Mouse (Mus musculus) lung, postnatal 0 days (tissue): ENCODE measurements at regions not wholly inside any gene's neighbourhood (a gene's known extent, or its start where the extent isn't known, plus 50 kb on each side); places are given as distances from the start of the nearest gene placed in this dataset.

ENCODE experiments used
- ATAC-seq: fragments of 200-750 bp; cut with Nextera tagmentation; 2 replicates; pipeline ENCODE4 v1.8.0; 2017; ENCODE audit warnings: moderate library complexity
- DNase-seq: peaks from one replicate; pipeline ENCODE4 v3.0.0-alpha.2; 2016; ENCODE audit warnings: low spot score
- H3K27ac ChIP-seq: fragments of 300-500 bp; sonication (generic); 2 replicates; pipeline ENCODE4 v1.5.1; 2014; ENCODE audit warnings: antibody characterized with exemption, mild to moderate bottlenecking, low read length, mixed read lengths
- H3K27me3 ChIP-seq: fragments of 300-500 bp; sonication (generic); replicated peaks from 2 replicates; pipeline ENCODE4 v1.6.1; 2014; ENCODE audit warnings: low read length, mixed read lengths; ENCODE audit not compliant: insufficient read depth
- H3K36me3 ChIP-seq: fragments of 300-500 bp; sonication (generic); 2 replicates; pipeline ENCODE4 v1.6.1; 2014; ENCODE audit warnings: low read length, mixed read lengths; ENCODE audit not compliant: insufficient read depth
- H3K4me1 ChIP-seq: fragments of 300-500 bp; sonication (generic); 2 replicates; pipeline ENCODE4 v1.6.1; 2014; ENCODE audit warnings: antibody characterized with exemption, low read depth, low read length, mixed read lengths; ENCODE audit not compliant: insufficient read depth
- H3K4me2 ChIP-seq: fragments of 300-500 bp; sonication (generic); replicated peaks from 2 replicates; pipeline ENCODE4 v1.6.1; 2014; ENCODE audit warnings: low read depth, mild to moderate bottlenecking, low read length, moderate library complexity, mixed read lengths
- H3K4me3 ChIP-seq: fragments of 300-500 bp; sonication (generic); 2 replicates; pipeline ENCODE4 v1.5.1; 2014; ENCODE audit warnings: low read depth, low read length
- H3K9ac ChIP-seq: fragments of 300-500 bp; sonication (generic); replicated peaks from 2 replicates; pipeline ENCODE4 v1.6.1; 2014; ENCODE audit warnings: low read depth, mild to moderate bottlenecking
- H3K9me3 ChIP-seq: fragments of 300-500 bp; sonication (generic); 2 replicates; pipeline ENCODE4 v1.6.1; 2016; ENCODE audit warnings: low read length, mixed read lengths
- CTCF ChIP-seq: IDR thresholded peaks from 2 replicates; pipeline ENCODE4 v1.5.1; 2016; ENCODE audit warnings: antibody characterized with exemption, mild to moderate bottlenecking
- EP300 ChIP-seq: IDR thresholded peaks from 2 replicates; pipeline ENCODE4 v1.6.1; 2016; ENCODE audit warnings: antibody characterized with exemption, mild to moderate bottlenecking, control low read depth
- WGBS: fragments of 180-500 bp; shearing (Covaris S2); extraction: QIAGEN DNeasy Blood & Tissue Kit; methylation state at CpG from one replicate; pipeline ENCODE4 v1.1.7; 2014; 5-methylcytosine and 5-hydroxymethylcytosine counted together

DNA sequence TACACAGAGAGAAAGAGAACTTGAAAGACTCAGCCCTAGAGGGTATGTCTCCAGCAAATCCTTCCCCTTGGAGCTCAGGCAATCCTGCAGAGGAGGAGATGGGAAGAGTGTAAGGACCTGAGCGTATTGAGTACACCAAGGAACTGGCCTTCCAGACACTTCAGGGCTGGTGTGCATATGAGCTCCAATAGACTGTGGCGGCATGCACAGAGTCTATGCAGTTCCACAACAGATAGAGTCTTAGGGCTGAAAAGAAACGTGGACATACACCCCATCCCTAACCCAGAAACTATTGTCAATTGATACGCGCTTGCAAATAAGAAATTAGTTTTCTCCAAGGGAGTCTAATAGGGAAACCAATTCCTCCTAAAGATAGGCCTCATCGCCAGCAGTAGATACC, 130.6 kb upstream of the Lpp start:
- no peak for DNase-seq
- no peak overlapping the region for H3K9ac ChIP-seq
- ATAC-seq: no peak
- no peak overlapping the region for H3K4me3 ChIP-seq
- H3K27me3 ChIP-seq: no peaks in the 10 kb centered on the region
- TF ChIP-seq EP300: no peak
- TF ChIP-seq CTCF: no peak
- 96% methylated on average over 6 of the region's 6 CpGs for WGBS
- H3K4me2 ChIP-seq: no peak overlapping the region
- no peaks in the 10 kb centered on the region for H3K9me3 ChIP-seq
- H3K4me1 ChIP-seq: no peaks in the 10 kb centered on the region
- no peaks in the 10 kb centered on the region for H3K36me3 ChIP-seq
- H3K27ac ChIP-seq: no peak overlapping the region

DNA sequence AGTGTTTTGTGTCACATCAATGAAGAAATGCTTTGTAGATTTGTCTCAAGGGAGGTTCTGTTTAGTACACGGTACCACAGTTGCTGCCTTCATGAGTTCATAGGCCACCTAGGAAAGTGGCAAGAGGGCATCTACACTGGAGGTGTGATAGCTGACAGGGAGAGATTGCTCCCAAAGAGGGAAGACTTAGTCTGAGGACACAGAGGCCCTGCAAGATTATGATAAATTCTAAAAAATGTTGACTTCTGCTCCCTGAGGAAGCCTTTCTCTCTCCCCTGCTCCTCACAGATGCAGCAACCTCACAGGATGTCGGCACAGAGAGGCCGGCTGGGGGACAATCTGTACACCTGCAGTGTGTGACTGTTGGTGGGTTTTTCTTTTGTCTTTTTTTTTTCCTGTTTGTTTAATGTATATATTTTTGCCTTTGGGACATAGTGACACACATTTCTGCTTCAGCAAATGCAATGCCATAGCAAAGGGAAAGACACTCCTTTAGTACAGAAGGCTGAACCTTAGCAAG, 133.5 kb upstream of the Lpp start:
- ATAC-seq: no peak

DNA sequence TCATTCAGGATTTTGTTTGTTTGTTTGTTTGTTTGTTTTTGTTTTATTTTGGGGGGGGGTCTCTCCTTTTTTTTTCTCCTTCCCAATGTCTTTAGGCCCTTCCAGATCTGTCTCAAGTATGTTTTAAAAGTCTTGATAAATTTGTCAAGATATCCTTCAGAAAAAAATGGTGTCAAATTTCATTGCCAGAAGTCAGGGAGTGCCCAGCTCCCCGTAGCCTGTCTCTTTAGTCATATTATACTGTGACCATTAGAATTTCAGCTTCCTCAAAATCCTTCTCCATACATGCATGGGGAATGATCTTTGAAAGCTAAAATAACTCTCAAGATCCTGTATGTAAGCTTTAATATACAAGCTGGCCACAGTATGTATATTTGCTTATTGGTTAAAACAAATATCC, 134.3 kb upstream of the Lpp start:
- H3K27ac ChIP-seq: no peak overlapping the region
- DNase-seq: no peak
- H3K4me3 ChIP-seq: no peak overlapping the region
- TF ChIP-seq EP300 (no peak), CTCF (no peak)
- H3K36me3 ChIP-seq: no peaks in the 10 kb centered on the region
- 15% methylated on average over 1 of the region's 1 CpGs for WGBS
- no peak overlapping the region for H3K9ac ChIP-seq
- no peak overlapping the region for H3K4me2 ChIP-seq
- no peaks in the 10 kb centered on the region for H3K4me1 ChIP-seq
- no peaks in the 10 kb centered on the region for H3K9me3 ChIP-seq
- H3K27me3 ChIP-seq: no peaks in the 10 kb centered on the region
- ATAC-seq: no peak

More for the DNA sequence above, 133.5 kb upstream of the Lpp start:
- no peak for DNase-seq
- no peaks in the 10 kb centered on the region for H3K4me1 ChIP-seq
- no peaks in the 10 kb centered on the region for H3K27me3 ChIP-seq
- H3K9me3 ChIP-seq: no peaks in the 10 kb centered on the region
- TF ChIP-seq CTCF (no peak), EP300 (no peak)
- H3K9ac ChIP-seq: no peak overlapping the region
- H3K27ac ChIP-seq: no peak overlapping the region
- H3K4me2 ChIP-seq: no peak overlapping the region
- WGBS: 67% methylated on average over 3 of the region's 3 CpGs
- H3K4me3 ChIP-seq: no peak overlapping the region
- no peaks in the 10 kb centered on the region for H3K36me3 ChIP-seq

DNA sequence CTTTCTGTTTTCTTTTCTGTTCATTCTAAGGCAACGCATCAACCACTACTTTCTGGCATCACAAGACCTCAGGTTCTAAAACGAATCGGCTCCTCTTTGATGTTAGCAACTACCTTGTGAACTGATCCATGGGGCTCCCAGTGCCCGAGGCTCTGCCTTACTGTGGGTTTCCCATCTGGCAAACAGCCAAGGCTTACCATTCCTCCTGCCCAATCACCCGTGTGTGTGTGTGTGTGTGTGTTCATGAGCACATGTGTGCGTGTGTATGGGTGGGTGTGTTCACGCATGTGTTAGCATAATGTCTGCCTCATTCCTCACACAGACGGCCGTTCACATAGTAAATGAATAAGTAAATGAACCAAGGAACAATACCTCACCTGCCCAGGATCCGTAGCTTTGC, 138.3 kb upstream of the Lpp start:
- Histone ChIP-seq H3K4me2 (no peak overlapping the region), H3K27ac (no peak overlapping the region), H3K9me3 (no peaks in the 10 kb centered on the region), H3K4me1 (no peaks in the 10 kb centered on the region), H3K36me3 (no peaks in the 10 kb centered on the region), H3K4me3 (no peak overlapping the region), H3K27me3 (no peaks in the 10 kb centered on the region), H3K9ac (no peak overlapping the region)
- ATAC-seq: no peak
- no peak for DNase-seq
- WGBS: 75% methylated on average over 10 of the region's 10 CpGs
- TF ChIP-seq EP300 (no peak), CTCF (no peak)

DNA sequence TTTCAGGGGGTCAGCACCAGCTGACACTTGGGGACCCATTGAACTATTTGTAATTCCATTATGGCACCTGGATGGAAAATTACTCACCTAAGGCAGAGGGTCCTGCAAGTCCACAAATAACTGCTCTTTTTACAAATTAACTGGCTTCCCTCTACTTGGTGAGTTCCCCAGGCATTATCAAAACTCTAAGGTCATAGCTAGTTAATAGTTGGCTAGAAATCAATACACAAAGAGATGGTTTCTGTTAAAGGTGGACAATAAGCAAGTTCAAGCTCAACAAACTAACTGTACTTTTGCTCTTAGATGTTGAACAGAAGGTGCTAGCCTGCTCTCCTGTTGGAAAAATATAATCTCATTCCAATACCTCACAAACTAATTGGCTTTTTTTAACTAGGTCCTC, 138.7 kb upstream of the Lpp start:
- no peaks in the 10 kb centered on the region for H3K9me3 ChIP-seq
- H3K9ac ChIP-seq: no peak overlapping the region
- no peak overlapping the region for H3K4me2 ChIP-seq
- H3K4me3 ChIP-seq: no peak overlapping the region
- no peak for TF ChIP-seq EP300
- no peak for TF ChIP-seq CTCF
- no peak overlapping the region for H3K27ac ChIP-seq
- ATAC-seq (no peak), DNase-seq (no peak)
- H3K27me3 ChIP-seq: no peaks in the 10 kb centered on the region
- H3K4me1 ChIP-seq: no peaks in the 10 kb centered on the region
- no peaks in the 10 kb centered on the region for H3K36me3 ChIP-seq

DNA sequence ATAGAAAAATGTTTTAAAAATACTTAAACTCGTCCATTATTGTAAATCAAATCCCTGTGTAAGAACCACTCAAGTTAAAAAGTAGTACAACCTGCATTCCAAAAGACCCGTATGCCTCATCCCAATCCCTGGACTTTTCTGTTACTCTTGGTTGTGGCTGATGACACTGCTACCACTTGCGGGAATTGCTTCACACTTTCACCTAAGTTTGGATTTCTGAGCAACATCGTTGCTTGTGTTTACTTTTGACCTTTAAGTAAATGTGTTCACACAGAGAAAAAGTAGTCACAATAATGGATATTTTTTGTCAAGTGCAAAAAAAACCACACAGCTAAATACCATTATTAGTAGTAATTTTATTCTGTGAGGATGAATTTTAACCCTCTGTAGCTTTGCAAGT, 139.2 kb upstream of the Lpp start:
- no peak overlapping the region for H3K4me2 ChIP-seq
- no peak for ATAC-seq
- no peak overlapping the region for H3K27ac ChIP-seq
- no peak for TF ChIP-seq EP300
- TF ChIP-seq CTCF: no peak
- no peaks in the 10 kb centered on the region for H3K9me3 ChIP-seq
- WGBS: 60% methylated on average over 4 of the region's 4 CpGs
- no peak for DNase-seq
- no peaks in the 10 kb centered on the region for H3K4me1 ChIP-seq
- H3K9ac ChIP-seq: no peak overlapping the region
- no peaks in the 10 kb centered on the region for H3K36me3 ChIP-seq
- no peaks in the 10 kb centered on the region for H3K27me3 ChIP-seq
- no peak overlapping the region for H3K4me3 ChIP-seq

DNA sequence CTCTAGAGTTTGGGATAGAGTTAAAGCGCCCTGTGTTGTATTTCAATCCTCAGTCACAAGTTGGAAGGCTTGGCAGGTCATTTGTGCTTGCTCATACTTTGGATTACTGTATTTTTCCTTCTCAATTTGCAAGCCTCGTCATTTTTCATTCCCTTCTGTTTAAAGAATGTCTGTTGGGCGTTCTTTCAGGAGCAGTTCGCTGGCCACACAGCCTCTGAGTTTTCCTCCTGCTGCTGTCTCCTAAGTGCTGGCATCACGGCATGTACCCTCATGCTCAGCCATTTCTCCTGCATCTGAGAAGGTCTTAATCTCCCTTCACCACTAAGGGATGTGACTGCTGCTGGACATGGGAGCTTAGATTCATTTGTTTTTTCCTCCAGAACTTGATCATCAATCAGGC, 146.0 kb upstream of the Lpp start:
- no peaks in the 10 kb centered on the region for H3K4me1 ChIP-seq
- 53% methylated on average over 5 of the region's 5 CpGs for WGBS
- H3K27ac ChIP-seq: no peak overlapping the region
- H3K9ac ChIP-seq: no peak overlapping the region
- H3K9me3 ChIP-seq: no peaks in the 10 kb centered on the region
- DNase-seq (peak; percentile 9), ATAC-seq (no peak)
- H3K27me3 ChIP-seq: no peaks in the 10 kb centered on the region
- H3K36me3 ChIP-seq: no peaks in the 10 kb centered on the region
- no peak overlapping the region for H3K4me3 ChIP-seq
- TF ChIP-seq EP300 (no peak), CTCF (no peak)
- no peak overlapping the region for H3K4me2 ChIP-seq
